Mouse (Mus musculus): ENCODE measurements at regions not wholly inside any gene's neighbourhood (a gene's known extent, or its start where the extent isn't known, plus 50 kb on each side); places are given as distances from the start of the nearest gene placed in this dataset.

DNA sequence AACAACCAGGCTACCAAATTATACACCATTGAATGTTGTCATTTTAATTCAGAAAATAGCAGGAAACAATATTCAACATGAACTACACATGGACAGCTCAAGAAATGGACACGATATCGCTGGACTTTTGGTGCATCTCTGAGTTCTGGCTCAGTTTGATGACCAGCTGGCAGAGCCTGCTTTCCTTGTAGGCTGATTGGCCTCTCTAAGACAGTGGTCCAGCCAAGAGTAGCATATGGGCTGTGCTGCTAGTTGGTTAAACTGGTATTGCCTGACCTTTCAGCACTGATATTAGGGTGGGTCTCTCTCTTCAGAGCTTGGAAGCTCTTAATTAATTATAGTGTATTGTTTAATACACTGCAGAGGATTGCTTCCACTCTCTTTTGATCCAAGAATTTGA lies 705.8 kb upstream of the Ddx18 start:
- no peak for DNase-seq

DNA sequence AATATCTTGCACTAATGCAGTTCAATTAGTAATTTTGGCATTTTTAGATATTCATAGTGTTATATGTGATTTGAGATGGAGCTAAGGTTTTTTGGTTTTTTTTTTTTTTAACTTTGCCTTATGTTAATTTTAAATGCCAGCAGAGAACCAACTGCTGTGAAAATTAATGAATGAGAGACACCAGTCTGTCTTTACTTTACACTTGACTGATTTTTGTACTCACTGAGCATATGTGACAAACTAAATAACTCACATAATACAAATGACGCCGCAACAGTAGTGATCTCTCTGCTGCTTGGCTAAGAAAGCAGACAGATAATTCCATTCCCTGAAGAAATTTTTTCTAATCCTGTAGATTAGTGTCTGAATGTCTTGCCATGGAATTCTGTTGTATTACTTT lies 675.2 kb upstream of the Ddx18 start:
- DNase-seq = no peak

DNA sequence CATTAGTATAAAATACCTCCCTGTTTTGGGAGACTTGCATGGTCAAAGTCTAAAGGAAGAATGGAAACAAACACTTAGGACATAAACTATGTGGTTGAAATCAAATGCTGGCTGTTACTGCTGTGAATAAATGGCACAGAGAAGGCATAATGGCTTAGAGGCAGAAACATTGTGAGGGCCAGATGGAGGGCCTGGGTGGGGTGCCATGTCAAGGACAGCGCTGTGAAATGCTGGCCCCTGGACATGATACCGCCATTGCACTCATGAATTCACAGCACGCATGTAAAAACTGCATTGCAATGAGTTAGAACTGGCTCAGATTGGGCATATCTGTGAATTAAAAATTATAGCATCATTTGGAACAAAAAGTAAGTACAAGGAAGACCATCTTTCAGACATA lies 673.7 kb upstream of the Ddx18 start:
- no peak for DNase-seq

DNA sequence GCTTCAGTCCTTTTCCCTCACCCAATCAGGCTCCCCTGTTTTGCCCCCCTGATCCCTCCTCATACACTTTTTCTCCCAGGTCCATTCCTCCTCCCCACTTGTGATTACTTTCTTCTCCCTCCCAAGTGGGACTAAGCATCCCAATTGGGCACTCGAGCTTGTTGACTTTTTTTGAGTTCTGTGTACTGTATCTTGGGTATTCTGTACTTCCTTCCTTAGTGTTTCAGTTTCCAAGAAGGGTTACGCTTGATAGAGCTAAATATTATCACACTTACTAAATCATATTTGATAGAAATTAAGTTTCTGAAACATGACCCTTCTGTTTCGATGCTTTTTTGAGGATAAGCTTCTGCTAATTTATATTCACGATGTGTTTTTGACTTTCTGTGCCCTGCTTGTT lies 662.7 kb upstream of the Ddx18 start:
- no peak for DNase-seq

DNA sequence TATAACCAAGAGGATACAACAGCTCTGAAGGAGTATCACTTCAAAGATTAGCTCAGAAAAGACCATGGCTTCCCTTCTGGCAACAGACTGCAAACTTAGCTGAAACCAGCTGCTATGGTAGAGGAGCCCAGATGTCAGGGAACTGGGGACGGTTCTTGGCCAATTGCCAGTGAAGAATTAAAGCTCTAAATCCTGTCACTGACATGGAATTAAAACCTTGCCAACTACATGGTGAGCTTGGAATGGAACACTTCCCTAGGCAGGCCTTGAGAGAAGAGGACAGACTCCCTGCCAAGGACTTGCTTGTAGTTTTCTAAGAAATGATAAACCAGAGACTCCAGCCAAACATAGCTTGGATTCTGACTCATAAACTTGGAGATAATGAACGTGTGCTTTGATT lies 644.7 kb upstream of the Ddx18 start:
- DNase-seq = no peak

DNA sequence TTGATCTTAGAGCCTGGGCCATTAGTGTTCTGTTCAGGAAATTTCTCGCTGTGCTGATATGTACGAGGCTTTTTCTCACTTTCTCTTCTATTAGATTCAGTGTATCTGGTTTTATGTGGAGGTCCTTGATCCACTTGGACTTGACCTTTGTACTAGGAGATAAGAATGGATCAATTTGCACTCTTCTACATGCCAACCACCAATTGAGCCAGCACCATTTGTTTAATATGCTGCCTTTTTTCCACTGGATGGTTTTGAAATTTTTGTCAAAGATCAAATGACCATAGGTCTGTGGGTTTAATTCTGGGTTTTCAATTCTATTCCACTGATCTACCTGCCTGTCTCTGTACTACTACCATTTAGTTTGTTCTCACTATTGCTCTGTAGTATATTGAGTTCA lies 640.8 kb upstream of the Ddx18 start:
- DNase-seq = no peak

DNA sequence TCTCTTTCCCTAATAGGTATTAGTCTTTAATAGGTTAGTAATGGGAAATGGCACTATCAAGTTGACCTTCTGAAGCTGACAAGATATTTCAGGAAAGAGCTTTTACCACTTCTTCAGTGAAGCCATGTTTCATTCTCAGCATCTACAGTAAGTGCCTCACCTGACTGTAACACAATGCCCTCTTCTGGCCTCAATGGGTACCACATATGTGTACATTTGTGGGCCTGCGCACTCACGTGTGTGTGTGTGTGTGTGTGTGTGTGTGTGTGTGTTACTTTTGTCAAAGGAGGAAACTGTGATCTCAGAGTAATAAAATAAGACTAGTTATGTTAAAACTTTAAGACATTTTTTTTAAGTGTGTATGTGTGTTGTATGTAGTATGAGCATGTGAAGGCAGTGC lies 601.8 kb upstream of the Ddx18 start:
- DNase-seq = peak; percentile 29

DNA sequence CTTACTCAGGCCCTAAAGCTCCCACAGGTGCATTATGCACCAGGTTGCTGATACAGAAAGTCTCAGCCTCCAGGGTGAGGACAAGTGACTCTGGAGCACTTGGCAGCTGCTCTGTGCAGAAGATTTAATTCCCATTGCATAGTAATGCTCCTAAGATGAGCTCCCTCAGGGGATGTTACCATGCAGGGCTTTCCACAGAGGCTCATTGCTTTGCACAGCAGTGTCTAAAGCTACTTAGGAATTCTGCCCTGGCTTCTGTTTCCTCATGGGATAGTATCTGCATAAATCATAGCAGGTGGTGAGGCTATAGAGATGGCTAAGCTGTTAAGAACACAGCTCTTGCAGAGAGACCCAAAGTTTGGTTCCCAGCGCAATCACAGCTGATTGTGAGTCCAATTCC lies 594.0 kb upstream of the Ddx18 start:
- no peak for DNase-seq

DNA sequence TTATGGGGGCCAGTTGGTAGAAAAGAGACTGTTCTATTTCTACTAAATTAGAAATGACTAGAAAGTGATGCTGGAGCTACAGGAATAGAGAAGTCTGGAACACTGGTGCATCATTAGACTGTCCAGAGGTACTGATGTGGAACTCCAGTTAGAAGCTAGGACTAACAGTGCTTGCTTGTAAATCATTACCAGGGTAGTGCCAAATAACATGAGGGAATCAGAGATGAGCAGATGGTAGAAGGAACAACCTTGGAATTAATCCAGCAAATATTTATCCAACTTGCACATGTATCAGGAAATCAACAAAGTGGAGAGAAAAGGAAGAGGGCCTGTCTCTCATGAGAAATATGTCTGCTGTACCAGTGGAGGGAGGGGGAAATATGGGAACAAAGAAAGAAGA lies 573.6 kb upstream of the Ddx18 start:
- no peak for DNase-seq

DNA sequence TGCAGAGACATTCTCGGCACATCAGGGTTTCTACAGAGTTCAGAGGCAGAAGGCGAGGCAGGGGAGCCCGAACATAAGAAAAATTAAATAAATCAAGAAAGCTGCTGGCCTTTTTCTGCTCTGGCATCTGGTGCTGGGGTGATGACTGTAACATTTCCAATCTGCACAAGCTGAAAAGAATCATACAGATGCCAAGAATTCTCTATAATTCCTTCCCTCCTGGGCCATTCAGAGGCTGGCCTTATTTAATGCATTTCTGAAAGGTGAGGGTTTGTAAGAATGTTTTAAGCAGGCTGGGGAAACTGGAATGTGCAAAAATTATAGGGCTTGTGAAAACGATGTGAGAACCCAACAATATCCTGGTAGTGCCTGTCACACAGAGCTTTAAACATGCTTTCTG lies 556.2 kb upstream of the Ddx18 start:
- no peak for DNase-seq

DNA sequence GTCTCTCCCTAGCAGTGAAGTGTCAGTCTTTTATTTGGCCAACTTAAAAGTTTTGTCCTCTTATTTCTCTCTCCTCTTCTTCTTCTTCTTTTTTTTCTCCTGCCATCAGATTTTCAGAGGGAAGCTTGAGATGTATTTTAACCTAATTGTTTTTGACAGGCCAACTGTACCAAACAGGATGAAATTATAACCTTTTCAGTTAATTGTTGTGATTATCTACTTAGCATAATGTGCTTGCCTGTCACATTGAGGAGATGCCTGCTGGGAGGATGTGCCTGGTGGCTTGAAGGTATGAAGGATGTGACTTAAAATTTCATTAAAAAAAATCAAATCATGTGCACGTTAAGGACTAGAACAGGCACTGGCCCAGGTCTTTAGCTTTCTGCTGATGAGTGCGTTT lies 527.9 kb upstream of the Ddx18 start:
- no peak for DNase-seq

DNA sequence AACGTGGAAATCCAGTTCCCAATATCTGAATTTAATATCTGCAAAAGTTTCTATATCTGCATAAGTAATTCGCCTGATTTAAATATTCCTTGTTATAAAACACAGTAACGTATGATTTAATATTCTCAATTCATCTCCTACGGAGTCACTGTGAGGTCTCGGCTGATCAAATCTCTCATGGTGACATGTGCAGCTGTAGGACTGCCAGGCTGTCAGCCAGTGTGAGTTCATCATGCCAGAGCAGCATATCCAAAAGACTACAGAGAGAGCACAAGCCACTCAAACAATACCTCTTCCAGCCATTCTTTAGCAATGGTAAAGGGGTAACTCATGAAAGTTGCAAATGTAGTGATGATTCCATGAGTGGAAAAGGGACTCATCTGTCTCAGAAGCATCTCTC lies 514.7 kb upstream of the Ddx18 start:
- DNase-seq = no peak

DNA sequence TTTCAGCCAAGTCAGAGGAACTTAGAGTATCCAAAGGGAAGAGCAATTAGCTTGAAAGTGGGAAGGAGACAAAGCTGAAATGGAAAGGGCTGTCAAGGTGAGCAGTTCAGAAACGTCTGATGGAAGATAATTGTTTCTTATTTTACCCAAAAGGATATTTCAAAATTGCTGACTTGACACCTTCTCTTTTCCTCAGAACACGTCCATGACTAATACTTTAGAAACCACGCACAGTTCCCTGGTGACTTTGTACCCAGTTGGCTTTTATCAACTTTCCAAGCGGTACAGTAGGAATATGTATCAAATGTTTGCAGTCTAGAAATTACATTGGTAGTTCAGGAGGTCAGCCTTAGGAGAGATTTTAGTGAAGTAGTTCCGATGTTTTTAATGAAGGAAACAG lies 508.3 kb upstream of the Ddx18 start:
- DNase-seq = no peak

DNA sequence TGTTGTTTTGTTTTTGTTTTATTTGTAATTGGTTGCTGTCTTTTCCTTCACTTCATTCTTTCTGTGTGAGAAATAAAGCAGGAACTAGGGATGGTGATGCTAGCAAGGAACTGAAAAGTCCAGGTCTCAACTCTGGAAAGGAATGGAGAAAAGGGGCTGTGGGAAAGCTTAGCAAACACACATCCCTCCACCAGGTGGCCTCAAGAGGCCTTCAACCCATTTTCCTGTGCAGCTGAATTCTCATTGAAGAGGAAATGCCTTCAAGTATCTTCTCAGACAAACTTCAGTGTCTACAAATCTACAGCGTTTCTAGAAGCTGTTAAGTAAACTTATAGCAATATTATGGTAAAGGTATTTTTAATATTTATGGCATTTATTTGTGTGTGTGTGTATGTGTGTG lies 487.4 kb upstream of the Ddx18 start:
- no peak for DNase-seq

DNA sequence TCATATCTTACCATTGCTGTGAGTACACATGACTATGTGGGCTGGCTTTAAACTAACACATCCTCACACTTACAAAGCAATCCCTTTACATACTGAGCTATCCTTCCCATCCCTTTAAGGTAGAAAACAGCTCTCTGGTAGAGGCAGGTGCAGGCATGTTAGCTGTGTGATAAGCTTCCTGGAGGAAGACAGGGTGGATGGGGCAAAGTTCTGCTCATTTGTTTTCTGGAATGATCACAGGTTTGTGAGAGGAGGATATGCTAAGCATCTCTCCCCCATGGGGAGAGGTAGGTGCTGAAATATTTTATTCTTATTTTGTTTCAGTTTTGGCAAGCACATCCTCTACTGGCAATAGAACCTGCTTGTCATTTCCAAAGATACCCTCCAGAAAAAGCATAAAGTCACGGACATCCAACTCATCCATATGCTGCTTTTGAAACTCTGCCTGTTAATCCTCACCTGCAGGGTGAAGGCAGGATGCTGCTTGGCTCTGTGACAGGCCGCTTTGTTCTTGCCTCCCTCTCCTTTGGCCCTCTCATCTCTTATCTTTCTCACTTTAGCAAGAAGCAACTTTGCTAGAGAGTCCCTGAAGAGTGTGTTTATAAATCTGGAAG lies 480.4 kb upstream of the Ddx18 start:
- DNase-seq = no peak

DNA sequence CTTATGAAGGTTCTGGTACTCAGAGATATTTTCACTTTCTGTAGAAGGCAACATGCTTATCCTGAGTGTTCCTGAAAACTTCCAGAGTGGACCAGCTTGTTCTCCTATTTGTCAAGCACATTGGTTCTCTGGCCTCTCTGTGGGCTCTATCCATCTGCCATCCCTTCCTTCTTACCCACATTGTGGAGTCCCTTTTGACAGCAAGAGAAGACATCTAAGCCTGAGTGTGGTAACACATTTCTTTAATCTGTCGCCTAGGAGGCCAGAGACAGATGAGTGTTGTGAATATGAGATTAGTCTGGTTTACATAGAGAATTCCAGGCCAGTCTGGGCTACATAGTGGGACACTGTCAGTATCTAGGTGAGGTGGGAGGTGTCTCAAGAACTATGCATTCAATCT lies 476.1 kb upstream of the Ddx18 start:
- DNase-seq = no peak

DNA sequence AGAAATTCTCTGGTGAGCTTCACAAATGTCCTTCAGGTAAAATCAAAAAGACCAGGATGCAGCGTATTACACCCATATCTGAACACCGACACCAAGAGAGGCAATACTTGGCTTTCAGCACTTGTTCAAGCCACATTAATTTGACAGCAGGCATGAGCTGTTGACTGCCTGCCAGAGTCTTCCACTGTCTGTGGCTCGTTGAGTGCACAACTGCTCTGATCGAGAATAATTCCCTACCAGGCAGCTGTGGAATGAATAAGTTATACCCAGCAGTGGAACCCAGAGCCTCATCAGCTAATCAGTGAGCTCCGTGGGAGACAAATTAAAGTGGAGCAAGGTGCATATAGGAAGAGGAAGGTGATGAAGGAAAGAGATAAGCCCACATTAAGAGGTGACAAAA lies 475.3 kb upstream of the Ddx18 start:
- no peak for DNase-seq

DNA sequence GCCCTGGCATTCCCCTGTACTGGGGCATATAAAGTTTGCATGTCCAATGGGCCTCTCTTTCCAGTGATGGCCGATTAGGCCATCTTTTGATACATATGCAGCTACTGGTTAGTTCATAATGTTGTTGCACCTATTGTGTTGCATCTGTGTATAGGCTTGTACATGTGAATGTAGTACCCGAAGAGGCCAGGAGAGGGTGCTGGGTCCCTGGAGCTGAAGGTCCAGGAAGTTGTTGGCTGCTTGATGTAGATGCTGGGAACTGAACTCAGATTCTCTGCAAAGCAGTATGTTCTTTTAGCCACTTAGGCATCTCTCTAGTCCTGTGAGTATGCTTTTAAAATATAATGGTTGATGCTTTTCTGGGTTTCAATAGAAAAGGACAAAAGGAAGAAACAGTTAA lies 440.0 kb upstream of the Ddx18 start:
- no peak for DNase-seq

DNA sequence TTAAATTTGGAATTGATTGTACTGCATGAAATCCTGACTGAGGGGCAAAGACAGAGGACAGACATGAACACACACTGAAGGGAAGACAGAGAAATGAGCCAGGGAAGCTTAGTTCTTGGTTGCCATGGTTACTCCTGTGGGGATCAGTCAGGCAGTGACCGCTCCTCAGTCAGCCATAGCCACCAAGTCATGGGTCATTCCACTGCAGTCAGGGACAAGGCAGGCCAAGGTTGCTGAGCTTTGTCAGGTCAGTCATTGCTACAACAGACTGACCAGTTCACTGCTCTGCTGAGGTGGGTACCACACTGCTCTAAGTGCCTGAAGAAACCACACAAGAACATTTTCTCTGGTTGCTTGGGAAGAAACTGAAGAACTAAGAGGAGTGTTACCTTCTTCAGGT lies 428.7 kb upstream of the Ddx18 start:
- DNase-seq = no peak

DNA sequence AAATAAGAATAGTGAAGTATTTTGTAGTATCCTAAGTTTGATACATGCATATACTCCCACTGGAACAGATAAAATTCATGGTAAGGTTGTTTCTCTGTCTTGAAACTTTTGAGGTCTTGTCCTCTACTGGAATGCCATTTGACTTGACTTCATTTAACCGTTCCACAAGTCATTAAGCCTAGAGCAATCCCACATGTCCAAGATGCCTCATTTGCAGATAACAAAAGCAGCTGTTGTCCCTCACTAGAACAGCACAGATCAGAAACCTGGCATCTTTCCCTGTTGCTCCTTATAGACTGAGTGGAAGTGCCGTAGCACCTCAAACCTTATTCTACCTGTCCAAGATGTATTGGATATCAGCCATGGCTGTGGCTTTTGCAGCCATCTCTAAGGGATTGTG lies 422.9 kb upstream of the Ddx18 start:
- DNase-seq = no peak

DNA sequence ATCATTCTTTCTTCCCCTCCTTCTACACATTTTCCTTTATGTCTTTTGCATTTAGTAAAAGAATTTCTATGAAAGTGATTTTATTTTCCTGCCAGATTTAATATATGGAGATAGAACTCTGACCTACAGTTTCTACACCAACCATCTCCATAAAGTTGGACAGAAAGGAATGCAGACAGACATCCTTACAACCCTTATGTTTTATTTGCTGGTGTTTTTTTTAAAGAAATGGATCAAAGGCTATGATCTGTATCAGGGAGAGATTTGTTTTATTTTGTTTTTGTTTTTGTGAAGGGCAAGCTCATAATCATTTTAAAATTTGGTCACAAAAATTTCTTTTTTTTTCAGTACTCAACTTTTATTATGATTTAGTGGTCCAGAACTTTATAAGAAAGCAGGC lies 391.2 kb upstream of the Ddx18 start:
- no peak for DNase-seq

DNA sequence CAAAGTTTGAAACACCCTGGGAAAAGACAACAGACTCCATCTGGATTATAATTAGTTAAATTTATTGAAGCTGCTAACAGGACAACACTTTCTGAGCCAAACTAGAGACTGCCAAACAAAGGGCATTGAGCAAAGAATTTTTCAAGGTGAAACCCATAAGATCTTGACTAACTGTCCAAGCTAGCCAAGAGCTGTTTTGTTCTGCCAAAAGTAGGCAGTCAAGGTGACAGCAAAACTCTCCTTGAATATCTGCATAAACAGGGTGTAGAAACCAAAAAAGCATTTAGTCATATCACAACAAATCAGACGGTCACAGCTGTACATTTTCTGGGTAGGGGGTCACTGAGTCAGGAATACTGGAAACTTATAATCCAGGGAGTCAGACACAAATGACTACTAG lies 368.1 kb upstream of the Ddx18 start:
- no peak for DNase-seq

Measured in thymus, postnatal 14 days (tissue).